Mouse (Mus musculus) cerebellum, postnatal 25 days (tissue): ENCODE data around the gene Ano4.
A peak's percentile ranks its signal among the peaks of the same experiment; 100 is the strongest.

ENCODE experiments used
- DNase-seq, 2 experiments: peaks; one replicate each; pipeline ENCODE4 v3.0.0; 2021; ENCODE audit warnings: mixed read lengths in 2 of 2

The Ano4 gene

GRCm38 (mm10) chr10:89344491-89345195 is at the start of gene Ano4:
Ano4 (minus strand) TSS chr10:89344762.
- peak; percentile 46 to 66 for DNase-seq

GRCm38 (mm10) chr10:89392687-89393086 is 48.1 kb upstream of the Ano4 start:
- no peak for DNase-seq

- DNase-seq = no peak
These were observed 47.1 kb upstream of the Ano4 start for GRCm38 (mm10) chr10:89391571-89392163.

- DNase-seq = no peak
These were observed 41.9 kb upstream of the Ano4 start for GRCm38 (mm10) chr10:89386461-89386860.

- peak; percentile 74 to 86 for DNase-seq
These were observed 38.9 kb upstream of the Ano4 start for GRCm38 (mm10) chr10:89383462-89383861.

- DNase-seq = no peak
These were observed 33.2 kb upstream of the Ano4 start for GRCm38 (mm10) chr10:89377750-89378149.

GRCm38 (mm10) chr10:89370051-89370450 is 25.5 kb upstream of the Ano4 start:
- no peak for DNase-seq

GRCm38 (mm10) chr10:89358933-89359332 is 14.4 kb upstream of the Ano4 start:
- no peak for DNase-seq

GRCm38 (mm10) chr10:89354639-89355038 is 10.1 kb upstream of the Ano4 start:
- no peak for DNase-seq

GRCm38 (mm10) chr10:89351416-89351815 is 6.9 kb upstream of the Ano4 start:
- peak in 1 of 2 experiments; percentile 13 for DNase-seq

- peak; percentile 19 to 25 for DNase-seq
These were observed 1.0 kb upstream of the Ano4 start for GRCm38 (mm10) chr10:89345606-89346005.

- DNase-seq = peak in 1 of 2 experiments; percentile 5
These were observed 603 bp upstream of the Ano4 start for GRCm38 (mm10) chr10:89345196-89345533.

GRCm38 (mm10) chr10:89344132-89344490 is 451 bp downstream of the Ano4 start:
- DNase-seq = no peak

GRCm38 (mm10) chr10:89343716-89344115 is 846 bp downstream of the Ano4 start:
- DNase-seq = no peak

GRCm38 (mm10) chr10:89330261-89330660 is 14.3 kb downstream of the Ano4 start:
- DNase-seq = no peak

GRCm38 (mm10) chr10:89329806-89330205 is 14.8 kb downstream of the Ano4 start:
- DNase-seq = no peak

GRCm38 (mm10) chr10:89328876-89329275 is 15.7 kb downstream of the Ano4 start:
- DNase-seq = no peak

- DNase-seq = peak; percentile 78 to 85
These were observed 17.5 kb downstream of the Ano4 start for GRCm38 (mm10) chr10:89327004-89327511.

- DNase-seq = no peak
These were observed 18.2 kb downstream of the Ano4 start for GRCm38 (mm10) chr10:89326383-89326782.

- DNase-seq = no peak
These were observed 37.0 kb downstream of the Ano4 start for GRCm38 (mm10) chr10:89307566-89307965.

- DNase-seq = no peak
These were observed 44.2 kb downstream of the Ano4 start for GRCm38 (mm10) chr10:89300346-89300745.

- peak in 1 of 2 experiments; percentile 9 for DNase-seq
These were observed 51.8 kb downstream of the Ano4 start for GRCm38 (mm10) chr10:89292784-89293183.

GRCm38 (mm10) chr10:89290698-89291097 is 53.9 kb downstream of the Ano4 start:
- no peak for DNase-seq

- DNase-seq = no peak
These were observed 55.3 kb downstream of the Ano4 start for GRCm38 (mm10) chr10:89289290-89289689.

GRCm38 (mm10) chr10:89280402-89280801 is 64.2 kb downstream of the Ano4 start:
- no peak for DNase-seq
